Comparison of ENCODE assay signal across 14 mouse cellular contexts in genomic region chr14:120307356-120307755, GRCm38 (mm10). TPM values are rescaled to one million over a fixed set of nuclear protein-coding genes. Genes with fewer than 3 reads are reported as not detected.
A peak's percentile ranks its signal among the peaks of the same experiment; 100 is the strongest.
DNase-seq lines count a peak whose midpoint lies in the region; ATAC-seq and TF ChIP-seq lines count a peak whose summit lies in the region.
"Had no signal": no experiment of that assay in that cellular context is flagged by ENCODE, and none has a peak within 500 bp of the region (broad histone marks: within the 10 kb centered on the region; RNA-seq: fewer than 3 reads in every experiment).

No protein-coding gene starts in this region.

- no peak for DNase-seq in heart, postnatal 36 days
- DNase-seq in spleen, adult 2 months (ENCODE audit: low read depth in 1 of 2, low spot score in 2 of 2), result no peak
- no peak for DNase-seq in spleen, postnatal 10 days (ENCODE audit: low spot score in 2 of 2)
- DNase-seq in midbrain, embryonic 14.5 days, result no peak
- DNase-seq in c-Kit-positive CD71-positive TER-119-positive erythroid progenitor cells, embryonic 14.5 days (ENCODE audit: low spot score), result no peak
- DNase-seq: adrenal gland, postnatal 25 days; cerebellum, adult 11-12 months; kidney, adult 2 months had no signal

- no peaks in the 10 kb centered on the region for H3K9me3 ChIP-seq in heart, embryonic 14.5 days (ENCODE audit: control insufficient read depth, low read length)
- H3K9me3 ChIP-seq in embryonic facial prominence, embryonic 15.5 days (replicated peaks), result no peaks in the 10 kb centered on the region
- no peaks in the 10 kb centered on the region for H3K9me3 ChIP-seq in stomach, embryonic 16.5 days (replicated peaks; ENCODE audit: control insufficient read depth, low read length)
- no peaks in the 10 kb centered on the region for H3K9me3 ChIP-seq in midbrain, embryonic 14.5 days (ENCODE audit: control insufficient read depth, low read length)
- H3K9me3 ChIP-seq: midbrain, embryonic 12.5 days; neural tube, embryonic 13.5 days had no signal

- intact Hi-C loops in heart, postnatal 36 days (cut with DNase I), result no loop called here

- no peaks in the 10 kb centered on the region for H3K36me3 ChIP-seq in heart, embryonic 14.5 days (ENCODE audit: control insufficient read depth, insufficient read depth, low read length)
- no peaks in the 10 kb centered on the region; the same call in 1 of the 2 replicates for H3K36me3 ChIP-seq in spleen, adult 2 months (ENCODE audit: control insufficient read depth, insufficient read depth, low read length)
- no peaks in the 10 kb centered on the region for H3K36me3 ChIP-seq in embryonic facial prominence, embryonic 15.5 days
- H3K36me3 ChIP-seq in stomach, embryonic 16.5 days (ENCODE audit: control insufficient read depth, insufficient read depth, low read length), result no peaks in the 10 kb centered on the region
- no peaks in the 10 kb centered on the region for H3K36me3 ChIP-seq in midbrain, embryonic 14.5 days (ENCODE audit: control insufficient read depth, insufficient read depth, low read length)
- H3K36me3 ChIP-seq: midbrain, embryonic 12.5 days; neural tube, embryonic 13.5 days had no signal

- peak overlapping the region; percentile 12; the same call in 1 of the 2 replicates for H3K9ac ChIP-seq in heart, embryonic 14.5 days (ENCODE audit: low read length)
- no peak overlapping the region for H3K9ac ChIP-seq in embryonic facial prominence, embryonic 15.5 days
- peak overlapping the region; percentile 29; the same call in 1 of the 2 replicates for H3K9ac ChIP-seq in stomach, embryonic 16.5 days (ENCODE audit: low read length)
- no peak overlapping the region for H3K9ac ChIP-seq in midbrain, embryonic 14.5 days (replicated peaks; ENCODE audit: low read length)
- H3K9ac ChIP-seq: liver, embryonic 14.5 days; midbrain, embryonic 12.5 days; neural tube, embryonic 13.5 days had no signal

- no peak for ATAC-seq in heart, embryonic 14.5 days (ENCODE audit: insufficient number of reproducible peaks, insufficient read depth, low FRiP score, low read depth)
- no peak for ATAC-seq in embryonic facial prominence, embryonic 15.5 days (ENCODE audit: insufficient number of reproducible peaks, low FRiP score, low TSS enrichment, low read depth)
- ATAC-seq in stomach, embryonic 16.5 days (ENCODE audit: insufficient read depth, low FRiP score), result no peak
- no peak for ATAC-seq in midbrain, embryonic 14.5 days (ENCODE audit: low FRiP score, low TSS enrichment)

- no peak overlapping the region for H3K4me2 ChIP-seq in heart, embryonic 14.5 days (ENCODE audit: low read length)
- H3K4me2 ChIP-seq in embryonic facial prominence, embryonic 15.5 days (replicated peaks), result no peak overlapping the region
- no peak overlapping the region for H3K4me2 ChIP-seq in stomach, embryonic 16.5 days (ENCODE audit: low read depth, low read length)
- no peak overlapping the region for H3K4me2 ChIP-seq in midbrain, embryonic 14.5 days (ENCODE audit: low read length)
- H3K4me2 ChIP-seq: midbrain, embryonic 12.5 days; neural tube, embryonic 13.5 days had no signal

- TF ChIP-seq POLR2A in spleen, adult 2 months (IDR thresholded peaks at IDR 0.05; ENCODE audit: low read depth, low read length), result no peak

- no peak for TF ChIP-seq CTCF in spleen, adult 2 months (IDR thresholded peaks at IDR 0.05; ENCODE audit: extremely low read depth, insufficient read depth, insufficient read length, insufficient replicate concordance)

- H3K4me1 ChIP-seq in heart, embryonic 14.5 days (ENCODE audit: control insufficient read depth in 2 of 2, insufficient read depth in 2 of 2, low read length in 2 of 2), result peaks cover 56 to 80% of the 10 kb centered on the region in 2 experiments
- peaks cover 14% of the 10 kb centered on the region for H3K4me1 ChIP-seq in spleen, adult 2 months (ENCODE audit: control insufficient read depth, insufficient read depth, insufficient read length)
- H3K4me1 ChIP-seq in embryonic facial prominence, embryonic 15.5 days, result peaks cover 76% of the 10 kb centered on the region
- H3K4me1 ChIP-seq in stomach, embryonic 16.5 days (ENCODE audit: control insufficient read depth, insufficient read depth, low read length), result peaks cover 64% of the 10 kb centered on the region
- peaks cover 8% of the 10 kb centered on the region for H3K4me1 ChIP-seq in midbrain, embryonic 14.5 days (ENCODE audit: control insufficient read depth, insufficient read depth, low read length)

- H3K27ac ChIP-seq in heart, embryonic 14.5 days (replicated peaks in 1 of 2; ENCODE audit: control insufficient read depth in 1 of 2, insufficient read depth in 1 of 2, low read depth in 2 of 2, low read length in 2 of 2), result peak overlapping the region; percentile 68 to 80; a peak in 2 of 4 replicates
- 0 out of 2 replicates have a peak overlapping the region, but pooled peaks have one; percentile 38 for H3K27ac ChIP-seq in spleen, adult 2 months (ENCODE audit: insufficient read depth, low read length)
- H3K27ac ChIP-seq in embryonic facial prominence, embryonic 15.5 days (replicated peaks), result peak overlapping the region; percentile 67
- H3K27ac ChIP-seq in stomach, embryonic 16.5 days (ENCODE audit: low read length), result peak overlapping the region; percentile 53
- no peak overlapping the region for H3K27ac ChIP-seq in midbrain, embryonic 14.5 days (replicated peaks; ENCODE audit: low read depth, low read length)
- H3K27ac ChIP-seq: liver, embryonic 14.5 days; midbrain, embryonic 12.5 days; neural tube, embryonic 13.5 days had no signal

- no peaks in the 10 kb centered on the region for H3K27me3 ChIP-seq in heart, embryonic 14.5 days (ENCODE audit: control insufficient read depth, insufficient read depth, low read length)
- H3K27me3 ChIP-seq in spleen, adult 2 months (ENCODE audit: control insufficient read depth, insufficient read depth, low read length), result no peaks in the 10 kb centered on the region
- H3K27me3 ChIP-seq in embryonic facial prominence, embryonic 15.5 days, result no peaks in the 10 kb centered on the region
- H3K27me3 ChIP-seq in stomach, embryonic 16.5 days (ENCODE audit: control insufficient read depth, insufficient read depth, low read length), result no peaks in the 10 kb centered on the region
- no peaks in the 10 kb centered on the region for H3K27me3 ChIP-seq in midbrain, embryonic 14.5 days (ENCODE audit: control insufficient read depth, insufficient read depth, low read length)
- H3K27me3 ChIP-seq: midbrain, embryonic 12.5 days; neural tube, embryonic 13.5 days had no signal

- H3K4me3 ChIP-seq in heart, embryonic 14.5 days (ENCODE audit: control insufficient read depth in 1 of 2, insufficient read depth in 1 of 2, low read depth in 1 of 2, low read length in 2 of 2), result no peak overlapping the region
- H3K4me3 ChIP-seq in spleen, adult 2 months (ENCODE audit: extremely low read depth, insufficient read depth, insufficient read length), result no peak overlapping the region
- H3K4me3 ChIP-seq in embryonic facial prominence, embryonic 15.5 days (replicated peaks), result no peak overlapping the region
- H3K4me3 ChIP-seq in stomach, embryonic 16.5 days (replicated peaks; ENCODE audit: low read length), result no peak overlapping the region
- no peak overlapping the region for H3K4me3 ChIP-seq in midbrain, embryonic 14.5 days (replicated peaks; ENCODE audit: low read depth, low read length)
- H3K4me3 ChIP-seq: midbrain, embryonic 12.5 days; neural tube, embryonic 13.5 days had no signal

- 51% methylated on average over 3 of the region's 3 CpGs for WGBS in heart, embryonic 14.5 days
- 68% methylated on average over 3 of the region's 3 CpGs for WGBS in spleen, adult 2 months
- 54% methylated on average over 3 of the region's 3 CpGs for WGBS in embryonic facial prominence, embryonic 15.5 days
- 67% methylated on average over 3 of the region's 3 CpGs for WGBS in stomach, embryonic 16.5 days
- WGBS in midbrain, embryonic 14.5 days, result 80% methylated on average over 3 of the region's 3 CpGs

RNA-seq across cellular contexts. Expression of gene Mbnl2, which starts 31.9 kb away (rescaled TPM):
- 129 and 130 TPM in 2 replicates for polyA plus RNA-seq in heart, embryonic 14.5 days (2014; fragmentation: Nextera tagmentation; extraction: Ambion mirVana)
- 100 to 1,000 TPM; 248 to 254 TPM for total RNA-seq in heart, postnatal 36 days (2021)
- 18.9 and 28.9 TPM in 2 replicates for polyA plus RNA-seq in spleen, adult 2 months (2012; rRNA removed)
- 167 and 173 TPM in 2 replicates for polyA plus RNA-seq in embryonic facial prominence, embryonic 15.5 days (2015; fragmentation: Nextera tagmentation; extraction: Ambion mirVana)
- 131 and 136 TPM in 2 replicates for polyA plus RNA-seq in stomach, embryonic 16.5 days (2015; fragmentation: Nextera tagmentation; extraction: Ambion mirVana)
- 13.0 and 22.5 TPM in 2 replicates for polyA plus RNA-seq in midbrain, embryonic 14.5 days (2014; fragmentation: Nextera tagmentation; extraction: Ambion mirVana)

Comparison
In these comparisons a context has a peak if more than half of its experiments do, and no peak if none do; other contexts are left out.
1. H3K9ac ChIP-seq: peak in heart, embryonic 14.5 days (single experiment) and stomach, embryonic 16.5 days (single experiment); none in embryonic facial prominence, embryonic 15.5 days (single experiment) and midbrain, embryonic 14.5 days (single experiment).